Mouse (Mus musculus) adrenal gland, postnatal 36 days (tissue): ENCODE results near the gene Nup54. TPM values are rescaled to one million over a fixed set of nuclear protein-coding genes. Genes with fewer than 3 reads are reported as not detected.

Experiments used
- DNase-seq, 2 experiments: peaks; one replicate each; pipeline ENCODE4 v3.0.0; 2021; ENCODE audit warnings: mixed read lengths in 1 of 2
- long read RNA-seq, 2 experiments: library from polyadenylated mRNA; stranded (forward); transcript quantifications; one replicate each; pipeline ENCODE4 v2.0.0; 2021; ENCODE audit warnings: borderline sequencing depth in 2 of 2
- total RNA-seq, 2 experiments: library from RNA; stranded (reverse); gene quantifications; 2 replicates each; pipeline ENCODE4 v1.2.3; 2021

Nup54 gene
- 10 to 100 TPM; 28.4 to 31.3 TPM for total RNA-seq
- long read RNA-seq, experiment 1, transcript Nup54-201 (12 exons, 2,352 nt), result major isoform, 25 of 31 reads
- long read RNA-seq, experiment 1, partial matches to known transcripts, result 0 of 31 reads
- long read RNA-seq, experiment 1, other reads (novel, unspliced or antisense), result 6 of 31 reads
- long read RNA-seq, experiment 2, transcript Nup54-201 (12 exons, 2,352 nt), result major isoform, 6 of 10 reads
- long read RNA-seq, experiment 2, partial matches to known transcripts, result 0 of 10 reads
- long read RNA-seq, experiment 2, other reads (novel, unspliced or antisense), result 4 of 10 reads

- peak; percentile 95 for DNase-seq
Observed at GRCm38 (mm10) chr5:92435025-92435584, at the start of gene Nup54. Gene Nup54, minus strand, starts transcription at chr5:92435219.

- no peak for DNase-seq
Observed at GRCm38 (mm10) chr5:92472863-92473262, 37.8 kb upstream of the Nup54 start.

GRCm38 (mm10) chr5:92471531-92471930, 36.5 kb upstream of the Nup54 start:
- DNase-seq, result no peak

GRCm38 (mm10) chr5:92469201-92470130, 34.4 kb upstream of the Nup54 start:
- no peak for DNase-seq

GRCm38 (mm10) chr5:92468234-92468633, 33.2 kb upstream of the Nup54 start:
- DNase-seq, result no peak

GRCm38 (mm10) chr5:92467102-92467766, 32.2 kb upstream of the Nup54 start:
- no peak for DNase-seq

GRCm38 (mm10) chr5:92465511-92465910, 30.5 kb upstream of the Nup54 start:
- DNase-seq, result peak in 1 of 2 experiments; percentile 27

GRCm38 (mm10) chr5:92461321-92461720, 26.3 kb upstream of the Nup54 start:
- peak; percentile 81 to 83 for DNase-seq

- peak in 1 of 2 experiments; percentile 28 for DNase-seq
Observed at GRCm38 (mm10) chr5:92458726-92459125, 23.7 kb upstream of the Nup54 start.

GRCm38 (mm10) chr5:92457410-92457809, 22.4 kb upstream of the Nup54 start:
- DNase-seq, result no peak

GRCm38 (mm10) chr5:92452876-92453275, 17.9 kb upstream of the Nup54 start:
- no peak for DNase-seq

- DNase-seq, result no peak
Observed at GRCm38 (mm10) chr5:92446736-92447135, 11.7 kb upstream of the Nup54 start.

- peak; percentile 25 to 41 for DNase-seq
Observed at GRCm38 (mm10) chr5:92445016-92445415, 10.0 kb upstream of the Nup54 start.

GRCm38 (mm10) chr5:92442914-92443313, 7.9 kb upstream of the Nup54 start:
- no peak for DNase-seq

GRCm38 (mm10) chr5:92441494-92441893, 6.5 kb upstream of the Nup54 start:
- DNase-seq, result peak; percentile 68 to 80

GRCm38 (mm10) chr5:92438540-92438939, 3.5 kb upstream of the Nup54 start:
- DNase-seq, result no peak

- DNase-seq, result no peak
Observed at GRCm38 (mm10) chr5:92434571-92434985, 441 bp downstream of the Nup54 start.

- no peak for DNase-seq
Observed at GRCm38 (mm10) chr5:92434070-92434469, 949 bp downstream of the Nup54 start.

- DNase-seq, result no peak
Observed at GRCm38 (mm10) chr5:92431611-92432010, 3.4 kb downstream of the Nup54 start.

- peak in 1 of 2 experiments; percentile 28 for DNase-seq
Observed at GRCm38 (mm10) chr5:92430723-92431122, 4.3 kb downstream of the Nup54 start.

GRCm38 (mm10) chr5:92424126-92424525, 10.9 kb downstream of the Nup54 start:
- no peak for DNase-seq

- DNase-seq, result no peak
Observed at GRCm38 (mm10) chr5:92413982-92414375, 21.0 kb downstream of the Nup54 start.
